Mouse (Mus musculus) G1E (cell line): ENCODE measurements around the gene Arl15.

Experiments used
- CTCF ChIP-seq: IDR thresholded peaks from 2 replicates; pipeline ENCODE4 v1.5.1; 2012; ENCODE audit warnings: low read depth, low read length, inconsistent platforms, mixed read lengths
- GATA1 ChIP-seq: IDR thresholded peaks from 2 replicates; pipeline ENCODE4 v1.6.1; 2012; ENCODE audit warnings: borderline replicate concordance, low read length, inconsistent platforms, mixed read lengths
- POLR2AphosphoS5 ChIP-seq: IDR thresholded peaks from 2 replicates; pipeline ENCODE4 v1.6.1; 2012; ENCODE audit warnings: low read depth, low read length, inconsistent platforms; ENCODE audit not compliant: insufficient replicate concordance
- TAL1 ChIP-seq: conservative IDR thresholded peaks from 2 replicates; pipeline ENCODE4 v1.6.1; 2012; ENCODE audit warnings: low read depth, low read length, inconsistent platforms, mixed read lengths

DNA sequence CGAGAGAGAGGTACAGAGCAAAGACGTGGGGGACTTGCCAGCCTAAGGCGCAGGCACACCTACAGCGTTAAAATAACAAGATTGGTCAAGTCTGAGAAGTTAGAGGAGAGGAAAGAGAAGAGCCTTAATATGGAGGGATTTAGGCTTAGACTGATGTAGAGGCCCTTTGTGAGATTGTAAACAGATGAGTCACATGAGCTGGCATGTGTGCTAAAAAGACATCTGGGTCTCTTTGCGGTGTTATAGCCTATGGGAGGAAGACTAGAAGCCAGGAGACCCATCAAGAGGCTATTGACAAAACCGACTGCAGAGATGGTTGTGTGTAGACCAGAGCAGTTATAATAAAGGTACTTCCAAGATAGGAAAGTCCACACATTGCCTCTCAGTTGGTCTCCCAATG, 296.5 kb downstream of the Arl15 start:
- TF ChIP-seq GATA1, result no peak
- no peak for TF ChIP-seq TAL1
- TF ChIP-seq CTCF, result no peak
- no peak for TF ChIP-seq POLR2AphosphoS5
